Comparison of ENCODE assay signal across 10 mouse cellular contexts in the genomic region with DNA sequence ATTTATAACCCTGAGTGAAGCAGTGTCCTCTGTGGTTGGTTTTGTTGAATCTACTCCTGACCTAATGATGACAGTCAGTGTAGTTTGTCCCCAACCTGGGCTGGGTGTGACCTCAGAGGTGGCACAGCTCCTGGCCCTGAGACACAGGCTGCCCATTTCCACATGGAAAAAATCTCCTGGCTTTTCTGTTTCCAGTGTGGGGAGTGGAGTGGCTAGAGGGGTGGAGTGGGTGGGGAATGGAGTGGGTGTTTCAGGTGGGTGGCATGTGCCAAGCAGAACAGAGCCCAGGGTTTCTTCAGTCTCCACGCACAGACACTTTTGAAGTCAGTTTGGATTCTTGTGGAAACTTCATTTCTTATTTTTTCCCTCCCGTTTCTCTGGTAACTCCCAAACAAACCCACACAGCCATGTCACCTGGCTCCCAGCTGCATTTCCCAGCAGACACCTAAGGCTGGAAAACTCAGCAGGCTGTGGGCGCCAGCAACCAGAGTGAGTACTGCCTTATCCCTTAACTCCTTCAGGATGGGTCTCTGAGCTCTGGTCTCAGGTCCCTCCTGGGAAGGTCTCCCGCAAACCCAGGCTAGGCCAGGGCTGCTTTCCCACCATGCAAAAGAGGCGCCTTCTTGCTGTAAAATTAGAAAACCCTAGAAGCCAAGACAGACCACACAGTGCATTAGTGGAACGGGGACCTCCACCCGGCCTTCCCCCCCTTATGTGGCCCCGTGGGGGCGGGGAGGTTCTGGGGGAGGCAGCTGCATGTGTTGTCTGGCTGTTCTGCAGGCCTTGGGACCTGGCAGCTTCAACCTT. TPM values are rescaled to one million over a fixed set of nuclear protein-coding genes. Genes with fewer than 3 reads are reported as not detected.
DNase-seq lines count a peak whose midpoint lies in the region; ATAC-seq lines count a peak whose summit lies in the region.
"Had no signal": no experiment of that assay in that cellular context is flagged by ENCODE, and none has a peak within 500 bp of the region (broad histone marks: within the 10 kb centered on the region; RNA-seq: fewer than 3 reads in every experiment).

No protein-coding gene starts in this region.

- peak overlapping the region; percentile 10; the same call in 1 of the 2 replicates for H3K9ac ChIP-seq in heart, embryonic 11.5 days (ENCODE audit: low read depth, low read length)
- H3K9ac ChIP-seq in limb, embryonic 13.5 days = no peak overlapping the region

- 0 out of 2 replicates have a peak, but pooled peaks cover 2% of the 10 kb centered on the region for H3K4me1 ChIP-seq in heart, embryonic 11.5 days (ENCODE audit: control insufficient read depth, insufficient read depth, low read length)
- H3K4me1 ChIP-seq in limb, embryonic 13.5 days = peaks cover 22% of the 10 kb centered on the region
- H3K4me1 ChIP-seq: megakaryocyte, embryonic 14.5 days had no signal

- H3K4me3 ChIP-seq in heart, embryonic 11.5 days (ENCODE audit: low read depth, low read length) = no peak overlapping the region
- no peak overlapping the region for H3K4me3 ChIP-seq in limb, embryonic 13.5 days
- H3K4me3 ChIP-seq: megakaryocyte, embryonic 14.5 days had no signal

- H3K4me2 ChIP-seq in heart, embryonic 11.5 days = no peak overlapping the region
- no peak overlapping the region for H3K4me2 ChIP-seq in limb, embryonic 13.5 days (replicated peaks)

- no peaks in the 10 kb centered on the region for H3K36me3 ChIP-seq in heart, embryonic 11.5 days (ENCODE audit: control insufficient read depth, insufficient read depth, low read length)
- no peaks in the 10 kb centered on the region for H3K36me3 ChIP-seq in limb, embryonic 13.5 days

- no peak overlapping the region for H3K27ac ChIP-seq in heart, embryonic 11.5 days (ENCODE audit: low read depth, low read length)
- H3K27ac ChIP-seq in limb, embryonic 13.5 days = peak overlapping the region; percentile 86

- peak; percentile 97 for DNase-seq in heart, adult 11 months
- DNase-seq in heart, adult 8-10 months (ENCODE audit: low spot score) = no peak
- DNase-seq in NIH3T3 (ENCODE audit: low read depth) = peak; percentile 78
- DNase-seq in spleen, postnatal 14 days (ENCODE audit: low spot score in 2 of 2) = no peak
- no peak for DNase-seq in thymus, postnatal 0 days (ENCODE audit: low spot score)
- DNase-seq: thymus, postnatal 14 days had no signal

- 68% methylated on average over 9 of the region's 9 CpGs for WGBS in heart, embryonic 11.5 days (ENCODE audit: insufficient replicate concordance)
- WGBS in limb, embryonic 13.5 days = 48% methylated on average over 9 of the region's 9 CpGs

- ATAC-seq in heart, embryonic 11.5 days (replicated peaks; ENCODE audit: insufficient number of reproducible peaks, low FRiP score, low TSS enrichment) = no peak
- ATAC-seq in limb, embryonic 13.5 days (ENCODE audit: low FRiP score, low read depth) = peak; percentile 84
- no peak for ATAC-seq in activated CD4-positive, CD25-positive, alpha-beta regulatory T cell, adult 4 months

- no peaks in the 10 kb centered on the region for H3K9me3 ChIP-seq in heart, embryonic 11.5 days (replicated peaks; ENCODE audit: control insufficient read depth, low read length)
- no peaks in the 10 kb centered on the region for H3K9me3 ChIP-seq in limb, embryonic 13.5 days

- H3K27me3 ChIP-seq in heart, embryonic 11.5 days (ENCODE audit: control insufficient read depth, insufficient read depth, low read length) = no peaks in the 10 kb centered on the region
- no peaks in the 10 kb centered on the region for H3K27me3 ChIP-seq in limb, embryonic 13.5 days

RNA-seq across cellular contexts. Expression of gene Col6a2, which starts 19.4 kb away (rescaled TPM):
- 10 to 100 TPM; 27.7 to 45.4 (median 40.4) TPM for total RNA-seq in heart, adult 8-10 months (2022)
- 11.6 and 16.3 TPM in 2 replicates for polyA plus RNA-seq in heart, embryonic 11.5 days (2014; fragmentation: Nextera tagmentation; extraction: Ambion mirVana)
- 126 and 128 TPM in 2 replicates for polyA plus RNA-seq in limb, embryonic 13.5 days (2015; fragmentation: Nextera tagmentation; extraction: Ambion mirVana)
- polyA plus RNA-seq in activated CD4-positive, CD25-positive, alpha-beta regulatory T cell, adult 4 months (2017; shearing (Covaris generic)) = under 1 TPM in 1 of 2 experiments, not detected in 1; 0.13 TPM
- 21.6 and 24.7 TPM in 2 replicates for polyA plus RNA-seq in thymus, postnatal 0 days (2015; fragmentation: Nextera tagmentation; extraction: Ambion mirVana)

Comparison
In these comparisons a context has a peak if more than half of its experiments do, and no peak if none do; other contexts are left out.
1. DNase-seq: peak in heart, adult 11 months (single experiment) and NIH3T3 (single experiment); none in heart, adult 8-10 months (single experiment), spleen, postnatal 14 days (0 of 2) and thymus, postnatal 0 days (single experiment).
2. RNA of gene Col6a2, which starts 19.4 kb away (polyA plus RNA-seq): 126 to 128 TPM in limb, embryonic 13.5 days, 21.6 to 24.7 TPM in thymus, postnatal 0 days and 11.6 to 16.3 TPM in heart, embryonic 11.5 days; 0.13 TPM in activated CD4-positive, CD25-positive, alpha-beta regulatory T cell, adult 4 months; every median in the first group is over 10 times any median in the second.